Mouse (Mus musculus) central nervous system, embryonic 14 days (tissue): ENCODE data around the gene Lrrc2. TPM values are rescaled to one million over a fixed set of nuclear protein-coding genes. Genes with fewer than 3 reads are reported as not detected.

Experiments
- polyA plus RNA-seq: library from polyadenylated mRNA; depleted of rRNA; stranded (reverse); fragments of >200 nt; gene quantifications from 2 replicates; pipeline ENCODE4 v1.2.3, GENCODE M21; 2012; rRNA removed

Gene Lrrc2
- polyA plus RNA-seq: 0.15 and 0.23 TPM in 2 replicates

GRCm38 (mm10) chr9:110951397-110951796 lies at the start of gene Lrrc2:
TSS of gene Lrrc2 (plus strand) at chr9:110951545.

GRCm38 (mm10) chr9:110916786-110917185 lies 34.6 kb upstream of the Lrrc2 start, which contains the start of gene Fam240a:
TSS of gene Fam240a (minus strand) at chr9:110916861.

GRCm38 (mm10) chr9:110945926-110946325 lies 5.4 kb upstream of the Lrrc2 start, which contains the start of gene Tdgf1:
TSS of gene Tdgf1 (minus strand) at chr9:110946158.

GRCm38 (mm10) chr9:110990204-110990603 lies 38.9 kb downstream of the Lrrc2 start, which contains the start of gene Rtp3:
TSS of gene Rtp3 (minus strand) at chr9:110990583.

GRCm38 (mm10) chr9:111019022-111019421 lies 67.7 kb downstream of the Lrrc2 start, which contains the start of gene Ltf:
TSS of gene Ltf (plus strand) at chr9:111019271.

Other genes starting within 250 kb of the Lrrc2 start
- 0.39 and 5.7 TPM in 2 replicates for gene Myl3, start 209.7 kb upstream of the Lrrc2 start, polyA plus RNA-seq
- 17.1 and 36.9 TPM in 2 replicates for gene Pth1r, start 204.4 kb upstream of the Lrrc2 start, polyA plus RNA-seq
- gene Prss42, start 153.4 kb upstream of the Lrrc2 start, polyA plus RNA-seq: not detected in 2 replicates
- not detected in 2 replicates for gene Prss44, start 137.6 kb upstream of the Lrrc2 start, polyA plus RNA-seq
- not detected in 2 replicates for gene Prss43, start 124.9 kb upstream of the Lrrc2 start, polyA plus RNA-seq
- 0.09 and 0.11 TPM in 2 replicates for gene Prss45, start 117.0 kb upstream of the Lrrc2 start, polyA plus RNA-seq
- 0.04 TPM in 1 of 2 replicates, not detected in the other for gene Prss46, start 107.0 kb upstream of the Lrrc2 start, polyA plus RNA-seq
- 0.06 and 0.12 TPM in 2 replicates for gene Prss50, start 93.6 kb upstream of the Lrrc2 start, polyA plus RNA-seq
- gene Als2cl, start 71.7 kb upstream of the Lrrc2 start, polyA plus RNA-seq: 2.9 and 3.0 TPM in 2 replicates
- 0.77 and 1.0 TPM in 2 replicates for gene Tmie, start 71.4 kb upstream of the Lrrc2 start, polyA plus RNA-seq
- gene Fam240a, start 34.7 kb upstream of the Lrrc2 start, polyA plus RNA-seq: not detected in 2 replicates
- 0.12 and 0.35 TPM in 2 replicates for gene Tdgf1, start 5.4 kb upstream of the Lrrc2 start, polyA plus RNA-seq
- gene Rtp3, start 39.0 kb downstream of the Lrrc2 start, polyA plus RNA-seq: 0.17 TPM in 1 of 2 replicates, not detected in the other
- gene Ltf, start 67.7 kb downstream of the Lrrc2 start, polyA plus RNA-seq: 0.29 and 0.38 TPM in 2 replicates
- gene Ccrl2, start 106.0 kb downstream of the Lrrc2 start, polyA plus RNA-seq: 0.99 and 1.00 TPM in 2 replicates
- gene Lrrfip2, start 166.0 kb downstream of the Lrrc2 start, polyA plus RNA-seq: 47.7 and 50.7 TPM in 2 replicates